Mouse (Mus musculus): ENCODE data around the gene Tmem104.

The Tmem104 gene

DNA sequence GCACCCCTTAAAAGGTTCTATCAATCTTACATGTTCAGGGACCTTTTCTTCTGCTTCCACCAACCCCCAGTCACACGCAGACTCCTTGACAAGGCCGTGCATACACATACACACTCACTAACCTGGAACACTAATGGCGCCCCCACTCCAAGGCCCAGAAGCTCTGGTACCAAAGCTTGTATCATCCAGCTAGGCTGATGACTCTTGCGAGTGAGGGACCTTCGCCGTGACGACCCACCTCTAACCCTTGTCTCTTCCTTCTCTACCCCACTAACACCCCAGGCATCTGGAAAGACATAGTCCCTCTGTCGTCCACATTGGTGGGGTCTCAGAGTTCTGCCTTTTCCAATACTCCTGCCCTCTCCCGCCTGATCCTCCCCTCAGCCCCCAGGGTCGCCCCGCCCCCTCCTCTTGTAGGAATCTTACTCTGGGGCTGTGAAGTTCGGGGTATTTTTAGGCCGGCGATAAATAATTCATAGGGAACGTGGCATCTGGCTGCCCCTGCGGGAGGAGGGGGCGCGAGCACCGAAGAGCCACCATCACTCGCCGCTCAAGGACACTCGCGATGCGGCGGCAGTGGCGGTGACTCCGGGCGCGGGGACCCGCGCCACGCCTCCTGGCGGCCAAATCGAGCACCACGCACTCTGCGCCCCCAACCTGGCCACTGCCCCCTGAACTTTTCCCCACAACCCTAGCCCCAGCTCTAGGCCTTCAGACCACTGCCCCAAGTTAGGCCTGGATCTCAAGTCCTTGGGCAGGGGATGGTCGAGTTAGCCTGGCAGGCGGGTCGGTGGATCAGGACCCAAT lies 77.8 kb downstream of the Tmem104 start:
- DNase-seq (ENCODE audit: low spot score), result no peak

DNA sequence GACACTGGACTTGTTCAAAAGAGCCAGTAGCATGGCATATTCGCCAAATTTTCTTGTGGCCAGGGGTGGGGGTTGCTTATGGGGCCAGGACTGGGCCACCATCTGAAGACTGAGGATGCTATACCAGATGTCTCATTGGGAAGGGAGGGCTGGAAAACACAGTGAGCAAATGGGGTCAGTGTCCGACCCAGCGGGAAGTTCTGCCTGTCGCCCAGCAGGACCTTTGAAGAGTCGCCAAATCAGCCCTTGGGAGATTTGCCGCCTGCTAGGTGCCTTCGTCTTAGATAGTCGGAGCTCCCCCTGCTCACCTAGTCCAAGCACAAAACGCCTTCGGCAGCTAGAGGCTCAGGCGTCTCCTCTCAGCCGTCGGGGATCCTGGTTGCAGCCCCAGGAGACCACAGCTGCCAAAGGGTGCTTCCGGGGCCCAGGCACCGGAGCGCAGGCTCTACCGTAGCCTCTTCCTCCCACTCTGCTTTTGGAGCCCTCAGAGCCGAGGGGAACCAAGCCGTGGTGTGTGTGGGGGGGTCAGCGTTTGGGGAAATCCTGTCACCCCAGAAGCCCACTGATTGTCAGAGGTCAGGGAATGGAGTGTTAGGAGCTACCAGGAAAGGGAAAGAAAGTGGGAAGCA lies 78.6 kb downstream of the Tmem104 start:
- no peak for DNase-seq (ENCODE audit: low spot score)

DNA sequence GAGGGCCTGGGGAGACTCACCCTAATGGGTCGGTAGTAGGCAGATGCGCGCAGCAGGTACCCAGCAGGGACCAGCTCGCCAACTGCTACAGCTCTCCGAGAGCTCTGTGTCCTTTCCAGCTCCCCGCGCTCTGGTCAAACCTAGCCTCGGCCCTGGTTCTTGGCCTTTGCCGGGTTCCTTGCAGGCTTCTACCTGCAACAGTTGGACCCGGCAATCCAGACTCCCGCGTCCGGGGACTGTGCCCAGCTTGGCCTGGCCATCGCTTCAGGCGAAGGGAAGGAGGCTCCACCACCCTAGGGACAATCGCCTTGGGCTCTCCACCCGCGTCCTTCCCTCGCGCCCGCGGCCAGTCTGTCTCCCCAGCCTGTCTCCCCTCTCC lies 79.1 kb downstream of the Tmem104 start:
- DNase-seq (ENCODE audit: low spot score), result no peak

DNA sequence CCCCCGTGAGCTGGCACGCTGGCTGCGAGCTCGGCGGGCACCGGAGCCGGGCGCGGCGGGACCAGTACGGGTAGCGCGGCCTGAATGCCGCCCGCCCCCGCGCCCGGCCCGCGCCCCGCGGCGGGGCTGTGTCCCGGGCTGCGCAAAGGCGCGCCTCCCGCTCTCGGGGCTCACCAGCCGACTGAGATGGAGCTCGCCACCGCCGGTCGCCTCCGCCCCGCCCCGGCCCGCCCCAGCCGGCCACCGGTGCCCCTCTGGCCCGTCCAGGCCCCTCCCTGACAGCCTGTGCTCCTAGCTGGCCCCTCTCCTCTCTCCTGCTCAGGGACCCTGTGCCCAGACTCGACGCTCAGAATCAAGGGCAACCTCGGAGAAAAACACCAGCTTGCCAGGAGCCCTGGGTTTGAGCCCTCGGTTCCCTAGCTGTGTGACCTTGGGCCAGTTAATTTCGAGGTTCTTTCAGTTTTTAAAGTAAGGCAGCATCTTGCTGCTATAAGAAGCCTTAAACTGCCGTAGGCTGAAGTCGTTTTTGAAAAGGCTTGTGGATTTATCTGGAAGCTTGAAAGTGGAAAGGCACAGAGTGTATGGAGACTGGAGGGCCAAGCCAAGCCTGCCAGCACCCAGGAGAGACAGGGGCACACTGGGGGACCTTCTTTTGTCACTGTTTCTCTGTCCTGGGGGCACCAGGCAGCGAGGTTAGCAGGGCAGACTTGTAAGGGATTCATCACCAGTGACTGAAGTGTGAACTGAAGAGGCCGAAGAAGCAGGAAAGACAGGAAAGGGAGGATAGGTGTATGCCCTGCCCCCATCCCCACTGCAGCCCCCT lies 80.0 kb downstream of the Tmem104 start, which contains the start of gene Grin2c:
Gene Grin2c (minus strand): TSS at position 183 of the 823 bp plus-strand sequence.
- DNase-seq (ENCODE audit: low spot score), result no peak

DNA sequence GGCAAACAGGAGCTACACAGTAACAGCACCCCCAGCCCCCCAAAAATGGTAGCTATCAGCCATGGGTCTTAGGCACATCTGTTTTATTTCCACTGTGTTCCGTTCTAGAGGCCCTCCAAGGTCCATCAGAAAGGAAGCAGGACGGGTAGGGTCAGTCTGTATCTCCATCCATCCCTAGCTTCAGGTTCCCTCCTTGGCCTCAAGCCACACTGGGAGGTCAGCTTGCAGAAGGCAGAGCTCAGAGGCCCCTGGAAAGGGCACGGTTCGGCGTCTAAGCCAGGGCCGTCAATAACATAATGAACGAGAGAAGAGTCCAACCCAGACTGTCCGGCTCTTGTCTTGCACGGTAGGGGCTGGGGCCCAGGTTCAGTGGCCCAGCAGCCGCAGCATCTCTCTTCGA lies 80.7 kb downstream of the Tmem104 start:
- no peak for DNase-seq (ENCODE audit: low spot score)

DNA sequence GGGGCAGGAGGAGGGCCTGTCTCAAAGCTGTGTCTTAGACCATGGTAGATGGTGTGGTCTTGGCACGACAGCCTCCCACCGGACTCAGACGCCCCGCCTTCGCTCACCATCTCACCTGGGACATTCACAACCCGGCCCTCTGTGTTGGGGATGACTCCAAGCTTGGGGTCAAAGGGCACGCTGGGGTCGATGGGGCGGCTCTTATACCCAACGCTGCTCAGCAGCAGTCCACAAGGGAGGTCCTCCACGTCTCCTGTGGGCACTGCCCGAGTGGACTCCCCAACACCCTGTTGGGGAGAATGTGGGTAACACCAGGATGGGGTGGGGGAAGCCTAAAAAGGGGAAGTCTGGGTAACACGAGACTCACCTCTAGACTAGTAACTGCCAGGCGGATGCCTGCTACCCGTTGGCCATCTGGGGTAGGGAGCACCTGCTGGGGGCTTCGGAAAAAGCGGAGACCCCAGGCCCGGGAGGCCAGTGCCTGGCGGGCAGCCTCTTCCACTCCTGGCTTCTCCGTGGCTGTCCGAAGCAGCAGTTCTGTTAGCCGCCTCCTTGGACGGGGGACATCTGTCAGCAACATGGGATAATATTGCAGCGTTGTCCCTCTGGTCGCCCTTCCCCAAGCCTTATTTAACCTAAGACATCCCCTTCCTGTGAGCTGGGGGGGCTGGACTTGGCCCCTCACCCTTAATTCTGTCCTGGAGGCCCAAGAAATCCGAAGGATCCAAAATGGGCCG lies 82.2 kb downstream of the Tmem104 start:
- no peak for DNase-seq (ENCODE audit: low spot score)

DNA sequence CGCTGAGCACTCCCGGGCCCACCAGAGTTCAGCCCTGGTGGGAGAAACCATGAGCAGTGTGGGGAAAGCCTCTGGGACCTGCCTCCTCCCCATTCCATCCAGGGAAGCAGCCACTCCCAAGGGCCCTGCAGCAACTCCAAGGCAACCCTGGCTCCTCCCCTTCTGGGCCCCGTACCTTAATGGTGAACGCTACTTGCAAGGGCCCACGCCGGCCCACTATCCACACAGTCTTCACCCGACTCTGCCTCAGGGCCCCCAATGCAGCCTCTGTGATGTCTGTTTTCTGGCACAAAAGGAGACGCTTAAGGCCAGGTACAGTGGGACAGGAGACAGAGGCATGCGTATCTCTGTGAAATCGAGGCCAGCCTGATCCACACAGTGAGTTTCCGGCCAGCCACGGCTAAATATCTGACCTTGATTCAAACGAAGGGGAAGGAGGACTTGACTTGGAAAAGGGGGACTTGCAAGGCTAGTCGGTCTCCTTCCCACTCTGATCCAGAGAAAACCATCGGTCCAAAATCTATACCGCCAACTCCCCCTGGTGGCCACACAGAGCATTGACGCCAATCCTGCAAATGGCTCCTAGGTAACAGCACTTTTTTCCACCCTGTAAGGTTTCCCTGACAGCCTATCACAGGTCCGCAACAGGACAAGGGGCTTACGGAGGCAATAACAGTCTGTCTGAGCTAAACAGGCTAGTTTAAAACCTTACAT lies 83.0 kb downstream of the Tmem104 start:
- no peak for DNase-seq (ENCODE audit: low spot score)

DNA sequence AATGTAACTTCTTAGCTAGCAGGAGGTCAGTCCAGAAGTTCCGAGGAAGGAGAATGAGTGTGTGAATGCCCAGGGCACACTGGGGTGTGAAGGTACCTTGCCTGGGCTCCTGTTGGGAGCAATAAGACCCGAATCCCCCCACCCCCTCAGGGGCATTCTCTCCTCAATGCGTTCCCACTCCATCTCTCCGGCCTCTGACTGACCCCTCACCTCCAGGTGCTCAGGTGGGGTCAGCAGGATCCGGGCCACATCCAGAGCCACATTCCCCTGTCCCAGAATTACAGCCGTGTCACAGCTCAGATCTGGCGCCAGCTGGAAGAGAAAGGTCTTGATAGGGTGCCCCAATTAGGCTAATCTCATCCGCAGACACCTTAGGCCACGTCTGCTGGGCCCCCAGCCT lies 83.8 kb downstream of the Tmem104 start:
- DNase-seq (ENCODE audit: low spot score), result no peak

DNA sequence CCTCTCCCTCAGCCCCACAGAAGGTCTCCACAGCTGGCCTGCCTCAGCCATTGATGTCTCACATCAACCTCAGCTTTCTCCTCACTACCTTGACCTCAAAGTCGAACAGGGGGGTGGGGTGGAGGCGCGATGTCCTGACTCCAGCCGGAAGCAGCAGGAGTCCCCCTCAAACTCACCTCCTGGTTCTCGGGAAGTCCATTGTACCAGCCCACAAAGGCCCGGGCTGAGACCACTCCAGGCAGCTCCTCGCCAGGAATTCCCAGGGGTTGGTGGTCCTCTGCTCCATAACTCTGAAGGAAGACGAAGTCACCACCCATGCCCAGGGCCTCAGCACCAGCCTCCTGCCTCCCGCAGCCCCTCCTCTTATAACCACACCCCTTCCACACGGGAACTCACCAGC lies 84.2 kb downstream of the Tmem104 start:
- DNase-seq (ENCODE audit: low spot score), result no peak

DNA sequence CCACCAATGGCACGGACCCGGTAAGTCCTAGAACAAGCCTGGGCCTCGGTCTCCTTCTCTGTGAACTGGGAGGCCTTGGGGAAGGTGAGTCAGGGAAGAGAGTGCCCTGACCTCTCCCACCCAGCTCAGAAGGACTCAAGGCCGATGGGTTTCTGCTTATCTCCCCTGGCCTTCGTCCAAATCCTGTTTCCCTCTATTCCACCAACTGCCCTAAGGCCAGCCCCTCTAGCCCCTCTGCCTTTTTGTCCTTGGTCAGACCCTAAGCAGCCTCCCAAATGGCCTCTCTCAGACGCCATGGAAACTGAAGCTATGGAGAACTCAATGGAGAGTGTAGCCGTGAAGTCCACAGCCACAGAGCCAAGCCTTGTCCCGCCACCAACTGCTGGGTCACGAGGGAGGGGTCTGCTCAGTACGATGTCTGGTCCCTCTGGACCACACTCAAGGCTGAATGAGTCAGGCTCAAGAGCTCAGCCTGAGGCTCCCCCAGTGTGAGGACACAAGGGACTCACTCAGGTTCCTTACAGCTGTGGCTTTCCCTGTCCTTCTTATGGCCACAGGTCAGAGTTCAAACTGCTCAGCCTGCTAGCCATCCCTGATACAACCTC lies 85.7 kb downstream of the Tmem104 start:
- no peak for DNase-seq (ENCODE audit: low spot score)

DNA sequence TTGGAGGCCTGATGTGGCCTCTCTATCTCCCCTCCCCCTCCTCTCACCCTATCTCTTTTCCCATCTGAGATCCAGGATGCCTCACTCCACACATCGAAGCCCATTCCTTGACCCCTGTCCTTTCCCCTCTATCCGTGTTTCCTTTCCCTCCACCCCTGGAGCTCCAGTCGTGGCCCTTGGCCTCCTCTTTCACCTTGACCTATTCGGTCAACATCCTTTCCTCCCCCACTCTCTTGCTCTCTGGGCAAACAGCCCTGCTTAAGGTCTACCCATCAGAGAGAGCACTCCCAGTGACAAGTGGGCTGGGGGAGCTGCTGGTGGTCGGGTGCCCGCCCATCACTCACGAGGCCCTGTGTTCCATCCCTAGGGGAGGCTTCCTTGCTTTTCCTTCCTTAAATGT lies 86.4 kb downstream of the Tmem104 start:
- no peak for DNase-seq (ENCODE audit: low spot score)

DNA sequence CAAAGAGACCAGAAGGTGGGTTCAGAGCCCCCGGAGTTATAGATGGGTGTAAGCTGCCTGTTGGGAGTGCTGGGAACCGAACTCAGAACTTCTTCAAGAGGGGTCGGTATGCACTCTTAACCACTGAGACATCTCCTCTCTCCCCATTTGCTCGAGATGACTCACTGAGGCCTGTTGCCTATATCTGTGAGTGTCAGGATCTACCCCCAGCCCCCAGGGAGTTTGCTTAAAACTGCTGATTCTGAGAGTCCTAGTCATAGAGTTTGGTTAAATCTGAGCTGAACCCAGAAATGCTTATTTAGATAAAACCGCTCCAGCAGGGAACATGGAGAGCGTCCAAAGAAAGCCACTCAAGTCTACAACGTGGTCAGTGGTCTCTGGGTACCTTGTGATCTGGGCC lies 86.9 kb downstream of the Tmem104 start:
- DNase-seq (ENCODE audit: low spot score), result no peak

DNA sequence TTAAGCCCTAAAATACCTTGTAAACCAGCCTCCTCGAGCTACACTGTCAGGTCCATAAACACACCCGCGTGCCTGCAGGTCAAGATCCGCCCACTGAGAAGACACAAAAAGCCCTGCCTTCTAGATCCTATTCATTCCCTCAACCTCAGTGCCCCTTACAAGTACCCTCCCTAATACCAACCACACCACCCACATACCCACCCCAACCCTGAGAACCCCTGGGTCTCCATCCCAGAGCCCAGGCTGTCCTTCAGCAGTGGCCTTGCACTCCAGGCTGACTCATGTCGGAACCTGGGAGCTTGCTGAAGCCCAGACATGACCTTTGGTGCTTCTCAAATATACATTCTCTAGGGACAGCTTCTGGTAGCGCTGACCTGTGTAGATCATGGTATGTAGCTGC lies 87.5 kb downstream of the Tmem104 start:
- DNase-seq (ENCODE audit: low spot score), result no peak

DNA sequence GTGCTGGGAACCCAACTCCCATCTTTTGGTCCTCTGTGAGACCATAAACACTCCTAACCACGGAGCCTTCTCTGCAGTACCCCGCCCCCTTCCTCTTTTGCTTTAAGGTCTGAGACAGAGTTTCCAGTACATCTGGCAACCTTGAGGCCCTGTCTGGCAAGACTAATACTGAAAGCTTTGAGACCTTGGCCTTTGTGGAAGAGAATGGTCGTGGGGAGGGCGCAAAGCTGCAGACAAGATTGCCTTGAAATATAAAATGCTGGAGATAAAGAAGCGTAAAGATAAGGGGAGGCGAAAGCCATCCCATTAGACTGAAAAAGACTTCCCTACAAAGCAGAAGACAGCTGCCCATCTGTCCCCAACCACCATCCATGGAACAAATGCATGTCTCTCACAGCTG lies 88.2 kb downstream of the Tmem104 start:
- no peak for DNase-seq (ENCODE audit: low spot score)

DNA sequence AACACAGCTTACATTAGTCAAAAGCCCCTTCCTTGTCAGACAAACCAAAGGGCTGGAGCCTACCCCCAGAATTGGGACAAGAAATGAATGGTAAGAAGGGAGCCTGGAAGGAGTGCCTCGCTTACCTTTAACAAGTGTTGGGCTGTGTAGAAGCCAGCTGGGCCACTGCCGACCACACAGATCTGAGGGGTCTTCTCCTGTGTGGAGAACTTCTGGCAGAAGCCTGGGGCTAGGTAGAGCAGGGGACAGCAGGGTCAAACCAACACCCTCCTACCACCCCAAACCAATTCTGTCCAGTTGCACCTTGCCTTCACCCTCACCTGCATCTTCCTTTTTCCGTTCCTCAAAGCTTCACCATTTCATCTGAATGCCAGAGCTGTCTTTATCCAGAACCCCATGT lies 88.7 kb downstream of the Tmem104 start:
- no peak for DNase-seq (ENCODE audit: low spot score)

DNA sequence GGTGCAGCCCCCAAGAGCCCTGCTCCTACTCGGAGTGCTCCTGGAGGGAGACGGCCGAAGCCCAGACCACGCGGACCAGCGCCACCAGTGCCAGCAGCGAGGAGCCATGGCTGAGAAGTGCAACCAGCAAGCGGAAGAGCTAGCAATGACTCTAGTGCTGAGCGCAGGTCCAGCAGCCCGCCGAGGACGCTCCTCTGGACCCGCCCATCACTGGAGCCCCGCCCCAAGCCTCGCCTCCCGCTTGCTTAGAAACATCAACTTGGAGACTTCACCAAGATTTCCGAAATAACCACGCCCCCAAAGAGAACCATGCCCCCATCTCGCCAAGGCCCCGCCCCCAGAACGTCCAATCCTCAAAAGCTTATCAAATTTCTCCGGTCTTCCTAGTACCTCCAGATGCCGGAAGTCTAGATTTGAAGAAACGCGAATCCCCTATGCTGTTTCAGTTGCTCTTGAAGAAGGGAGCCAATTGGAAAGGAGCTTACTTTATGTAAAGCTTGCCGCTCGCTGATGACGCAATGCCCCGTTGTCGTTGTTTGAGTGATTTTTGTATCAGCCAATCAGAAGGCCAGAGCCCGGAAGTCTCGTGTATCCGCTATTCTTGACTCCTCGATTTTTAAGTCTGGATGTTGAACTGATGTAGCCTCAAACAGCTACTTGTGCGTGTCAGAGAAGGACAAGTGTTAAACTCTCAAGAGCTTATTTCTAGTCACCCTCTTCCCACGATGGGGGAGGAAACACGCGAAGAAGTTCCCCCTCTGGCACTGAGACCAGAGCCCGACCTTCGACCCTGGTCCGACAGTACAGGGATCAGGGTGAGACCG lies 89.7 kb downstream of the Tmem104 start, which contains the start of gene Fdxr:
Gene Fdxr (minus strand): TSS at position 271 of the 824 bp plus-strand sequence.
- peak; percentile 89 for DNase-seq (ENCODE audit: low spot score)

DNA sequence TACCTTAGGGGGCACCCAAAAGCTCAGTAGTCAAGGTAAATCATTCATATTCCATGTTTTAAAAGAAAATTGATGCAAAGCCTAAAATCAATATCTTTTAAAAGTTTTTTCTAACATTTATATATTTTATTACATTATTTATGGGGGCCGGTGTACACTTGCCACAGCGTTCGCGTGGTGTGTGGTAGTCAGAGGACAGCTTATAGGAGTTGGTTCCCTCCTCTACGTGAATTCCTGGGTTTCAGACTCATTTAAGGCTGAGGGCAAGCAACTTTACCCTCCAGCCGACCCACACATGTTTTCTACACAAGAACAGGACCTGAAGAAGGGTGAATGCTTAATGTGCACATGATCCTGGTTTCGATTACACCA lies 90.3 kb downstream of the Tmem104 start:
- DNase-seq (ENCODE audit: low spot score), result no peak

DNA sequence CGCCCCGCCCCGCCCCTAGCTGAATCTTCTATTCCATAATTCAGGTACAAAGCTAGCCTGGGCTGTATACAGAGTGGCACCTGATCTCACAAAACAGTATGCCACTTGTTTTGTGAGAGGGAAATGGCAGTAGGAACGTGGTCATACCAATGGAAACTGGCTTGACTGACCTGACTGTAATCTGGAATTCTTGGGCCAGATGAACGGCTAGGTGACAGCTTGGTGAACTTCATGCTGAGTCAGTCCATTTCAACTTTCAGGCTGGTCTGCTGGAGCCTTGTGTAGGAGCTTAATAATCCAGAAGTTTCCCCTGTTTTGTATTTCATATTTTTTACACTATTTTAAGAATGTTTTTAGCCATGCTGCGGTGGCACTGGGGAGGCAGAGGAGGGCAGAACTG lies 90.9 kb downstream of the Tmem104 start:
- DNase-seq (ENCODE audit: low spot score), result no peak

DNA sequence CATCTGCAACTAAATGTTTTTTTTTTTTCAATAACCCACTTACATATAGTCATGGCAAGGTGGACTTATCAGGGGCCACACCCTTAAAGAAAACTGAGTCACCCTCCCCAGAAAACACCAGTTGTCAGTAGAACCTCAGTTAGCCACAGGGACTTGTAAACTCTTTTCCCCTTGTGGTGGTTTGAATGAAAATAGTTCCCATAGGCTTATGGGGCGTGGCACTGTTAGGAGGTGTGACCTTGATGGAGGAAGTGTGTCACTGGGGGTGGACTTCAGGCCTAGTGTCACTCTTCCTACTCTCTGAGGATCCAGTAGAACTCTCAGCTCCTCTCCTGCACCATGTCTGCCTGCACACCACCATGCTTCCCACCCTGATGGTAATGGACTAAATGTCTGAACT lies 92.4 kb downstream of the Tmem104 start:
- no peak for DNase-seq (ENCODE audit: low spot score)

DNA sequence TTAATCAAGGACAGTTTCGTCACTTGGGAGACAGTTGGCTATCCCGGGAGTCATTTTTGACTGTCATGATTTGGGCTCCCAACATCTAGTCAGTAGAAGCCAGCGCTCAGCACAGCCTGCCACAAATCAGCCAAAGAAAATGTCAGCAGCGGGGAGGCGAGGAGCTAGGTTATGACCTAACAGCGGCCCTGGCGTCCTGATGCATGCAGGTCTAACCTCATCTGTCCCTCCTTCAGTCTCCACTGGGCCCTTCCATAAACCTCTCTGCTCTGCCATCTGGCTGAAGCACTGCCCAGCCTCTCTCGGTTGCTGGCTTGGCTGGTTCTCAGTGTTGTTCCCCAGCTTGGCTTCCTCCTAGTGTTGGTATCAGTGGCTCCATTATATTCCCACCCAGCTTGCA lies 95.0 kb downstream of the Tmem104 start:
- no peak for DNase-seq (ENCODE audit: low spot score)
